Mouse (Mus musculus) CH12.LX (cell line): ENCODE data around the gene Ctbp2. TPM values are rescaled to one million over a fixed set of nuclear protein-coding genes. Genes with fewer than 3 reads are reported as not detected.

Experiments
- DNase-seq: peaks from one replicate; pipeline ENCODE4 v3.0.0-alpha.2; 2013; ENCODE audit errors: extremely low read depth
- H3K27ac ChIP-seq: 2 replicates; pipeline ENCODE4 v1.5.1; 2012; ENCODE audit warnings: low read depth, mild to moderate bottlenecking, control low read depth, moderate library complexity; ENCODE audit not compliant: insufficient read depth
- H3K27me3 ChIP-seq: replicated peaks from 2 replicates; pipeline ENCODE3; 2012; ENCODE audit warnings: inconsistent platforms
- H3K36me3 ChIP-seq, 2 experiments: replicated peaks in 1 of 2; 2 replicates each; pipeline versions ENCODE3 to v1.6.1; 2012; ENCODE audit warnings: inconsistent platforms in 1 of 2, low read length in 1 of 2, mild to moderate bottlenecking in 1 of 2, mixed read lengths in 1 of 2, moderate library complexity in 1 of 2; ENCODE audit not compliant: control insufficient read depth in 1 of 2, insufficient read depth in 1 of 2
- H3K4me1 ChIP-seq, 2 experiments: 2 replicates each; pipeline ENCODE4 v1.6.1; 2012; ENCODE audit warnings: inconsistent platforms in 1 of 2, moderate library complexity in 1 of 2; ENCODE audit not compliant: insufficient read depth in 2 of 2, control insufficient read depth in 1 of 2
- H3K4me2 ChIP-seq: 2 replicates; pipeline ENCODE4 v1.6.1; 2012; ENCODE audit warnings: low read depth, mild to moderate bottlenecking, control low read depth; ENCODE audit not compliant: poor library complexity, insufficient read depth, severe bottlenecking
- H3K4me3 ChIP-seq, 3 experiments: fragments of 150-350 bp in 1 of 3; sonication (generic) in 1 of 3; replicated peaks in 1 of 3; 2 replicates each; pipeline versions ENCODE3 to v1.5.1; 2011 to 2012; ENCODE audit warnings: low read depth in 2 of 3, low read length in 2 of 3, mild to moderate bottlenecking in 2 of 3, moderate library complexity in 2 of 3, control low read depth in 1 of 3, improper control_type of control experiment in 1 of 3, inconsistent platforms in 1 of 3, mixed read lengths in 1 of 3; ENCODE audit not compliant: poor library complexity in 1 of 3
- H3K79me2 ChIP-seq: replicated peaks from 2 replicates; pipeline ENCODE4 v1.6.1; 2012; ENCODE audit warnings: mild to moderate bottlenecking, moderate library complexity; ENCODE audit not compliant: control insufficient read depth, poor library complexity, insufficient read depth, severe bottlenecking; ENCODE audit errors: extremely low read depth
- H3K9ac ChIP-seq: 2 replicates; pipeline ENCODE4 v1.6.1; 2012; ENCODE audit warnings: low read depth, mild to moderate bottlenecking, control low read depth, moderate library complexity; ENCODE audit not compliant: insufficient read depth
- H3K9me3 ChIP-seq: replicated peaks from 2 replicates; pipeline ENCODE3; 2012; ENCODE audit warnings: low read length, inconsistent platforms, mixed read lengths
- CHD1 ChIP-seq: IDR thresholded peaks from 2 replicates; pipeline ENCODE4 v1.6.1; 2012; ENCODE audit warnings: low read depth, low read length, improper control_type of control experiment, inconsistent platforms
- CHD2 ChIP-seq: IDR thresholded peaks from 2 replicates; pipeline ENCODE4 v1.6.1; 2011; ENCODE audit warnings: low read length, improper control_type of control experiment
- E2F4 ChIP-seq: IDR thresholded peaks from 2 replicates; pipeline ENCODE4 v1.6.1; 2011; ENCODE audit warnings: low read depth, low read length, improper control_type of control experiment; ENCODE audit not compliant: insufficient replicate concordance
- ELF1 ChIP-seq: IDR thresholded peaks from 2 replicates; pipeline ENCODE4 v1.6.1; 2014; ENCODE audit warnings: low read depth, mild to moderate bottlenecking, inconsistent platforms, low read length, improper control_type of control experiment
- EP300 ChIP-seq: IDR thresholded peaks from 2 replicates; pipeline ENCODE4 v1.6.1; 2011; ENCODE audit warnings: low read length, improper control_type of control experiment
- ETS1 ChIP-seq: conservative IDR thresholded peaks from 2 replicates; pipeline ENCODE4 v1.6.1; 2012; ENCODE audit warnings: low read depth, mild to moderate bottlenecking, inconsistent platforms, low read length, improper control_type of control experiment, moderate library complexity
- GABPA ChIP-seq: IDR thresholded peaks from 2 replicates; pipeline ENCODE4 v1.6.1; 2012; ENCODE audit warnings: low read depth, low read length, improper control_type of control experiment, inconsistent platforms; ENCODE audit not compliant: insufficient replicate concordance
- HCFC1 ChIP-seq: IDR thresholded peaks from 2 replicates; pipeline ENCODE4 v1.6.1; 2012; ENCODE audit warnings: low read depth, mild to moderate bottlenecking, inconsistent platforms, low read length, improper control_type of control experiment
- IRF4 ChIP-seq: IDR thresholded peaks from 2 replicates; pipeline ENCODE4 v1.6.1; 2014; ENCODE audit warnings: low read depth, mild to moderate bottlenecking, inconsistent platforms, low read length, improper control_type of control experiment
- JUN ChIP-seq: IDR thresholded peaks from 2 replicates; pipeline ENCODE4 v1.6.1; 2011; ENCODE audit warnings: low read depth, mild to moderate bottlenecking, low read length, improper control_type of control experiment, moderate library complexity; ENCODE audit not compliant: insufficient read depth
- JUND ChIP-seq: conservative IDR thresholded peaks from 2 replicates; pipeline ENCODE4 v1.6.1; 2011; ENCODE audit warnings: low read depth, low read length, improper control_type of control experiment
- MAFK ChIP-seq: IDR thresholded peaks from 2 replicates; pipeline ENCODE4 v1.6.1; 2011; ENCODE audit warnings: low read length, improper control_type of control experiment; ENCODE audit not compliant: insufficient replicate concordance
- MAX ChIP-seq: IDR thresholded peaks from 2 replicates; pipeline ENCODE4 v1.6.1; 2011; ENCODE audit warnings: low read length, improper control_type of control experiment
- MAZ ChIP-seq: IDR thresholded peaks from 2 replicates; pipeline ENCODE4 v1.6.1; 2012; ENCODE audit warnings: low read depth, mild to moderate bottlenecking, inconsistent platforms, low read length, improper control_type of control experiment, moderate library complexity
- MXI1 ChIP-seq: IDR thresholded peaks from 2 replicates; pipeline ENCODE4 v1.6.1; 2011; ENCODE audit warnings: mild to moderate bottlenecking, low read depth, low read length, improper control_type of control experiment
- NRF1 ChIP-seq: IDR thresholded peaks from 2 replicates; pipeline ENCODE4 v1.6.1; 2014; ENCODE audit warnings: low read depth, mild to moderate bottlenecking, inconsistent platforms, low read length, improper control_type of control experiment, moderate library complexity
- PAX5 ChIP-seq: IDR thresholded peaks from 2 replicates; pipeline ENCODE4 v1.6.1; 2012; ENCODE audit warnings: low read length, inconsistent platforms, mixed read lengths
- POLR2A ChIP-seq: IDR thresholded peaks from 2 replicates; pipeline ENCODE4 v1.6.1; 2011; ENCODE audit warnings: low read depth, mild to moderate bottlenecking, improper control_type of control experiment, low read length
- RAD21 ChIP-seq: IDR thresholded peaks from 2 replicates; pipeline ENCODE4 v1.6.1; 2011; ENCODE audit warnings: low read depth, mild to moderate bottlenecking, low read length, improper control_type of control experiment, moderate library complexity
- RCOR1 ChIP-seq: conservative IDR thresholded peaks from 2 replicates; pipeline ENCODE4 v1.6.1; 2012; ENCODE audit warnings: low read depth, mild to moderate bottlenecking, inconsistent platforms, low read length, improper control_type of control experiment
- SIN3A ChIP-seq: IDR thresholded peaks from 2 replicates; pipeline ENCODE4 v1.6.1; 2012; ENCODE audit warnings: low read length, improper control_type of control experiment, inconsistent platforms
- UBTF ChIP-seq: IDR thresholded peaks from 2 replicates; pipeline ENCODE4 v1.6.1; 2012; ENCODE audit warnings: low read depth, mild to moderate bottlenecking, inconsistent platforms, low read length, improper control_type of control experiment, moderate library complexity
- USF1 ChIP-seq: IDR thresholded peaks from 2 replicates; pipeline ENCODE4 v1.6.1; 2014; ENCODE audit warnings: low read depth, mild to moderate bottlenecking, inconsistent platforms, low read length, improper control_type of control experiment
- ZC3H11A ChIP-seq: IDR thresholded peaks from 2 replicates; pipeline ENCODE4 v1.6.1; 2012; ENCODE audit warnings: low read depth, mild to moderate bottlenecking, inconsistent platforms, low read length, improper control_type of control experiment
- ZKSCAN1 ChIP-seq: IDR thresholded peaks from 2 replicates; pipeline ENCODE4 v1.6.1; 2012; ENCODE audit warnings: low read depth, inconsistent platforms, low read length, improper control_type of control experiment, borderline replicate concordance
- ZMIZ1 ChIP-seq: IDR thresholded peaks from 2 replicates; pipeline ENCODE4 v1.6.1; 2012; ENCODE audit warnings: low read depth, mild to moderate bottlenecking, inconsistent platforms, low read length, improper control_type of control experiment
- ZNF384 ChIP-seq: IDR thresholded peaks from 2 replicates; pipeline ENCODE4 v1.6.1; 2012; ENCODE audit warnings: low read depth, low read length, improper control_type of control experiment, inconsistent platforms
- dilution Hi-C: fragments of 300-500 bp; cut with MboI; formaldehyde crosslinking; loops from 2 replicates; pipeline ENCODE4 v1.14.3; 2020; ENCODE audit warnings: low sequenced_read_pairs; ENCODE audit not compliant: extremely low pct_unique_long_range_greater_than_20kb, extremely low pct_ligation_motif_present
- in situ Hi-C: fragments of 300-500 bp; cut with MboI; formaldehyde crosslinking; loops from 3 replicates; pipeline ENCODE4 v1.14.3; 2019; ENCODE audit warnings: low sequenced_read_pairs, low pct_ligation_motif_present, low pct_unique_long_range_greater_than_20kb, mixed read lengths
- polyA plus RNA-seq: library from polyadenylated mRNA; unstranded; fragments of >175 nt; gene quantifications from 2 replicates; pipeline ENCODE4 v1.2.1, GENCODE M21; 2012; ENCODE audit warnings: low read depth; ENCODE audit not compliant: insufficient read length
- total RNA-seq, 2 experiments: library from RNA; depleted of rRNA; stranded (reverse); fragments of 300-350 nt in 1 of 2; fragments of >200 nt in 1 of 2; gene quantifications; 2 replicates each; pipeline ENCODE4 v1.2.3; 2012 to 2014

The Ctbp2 gene
- total and polyA plus RNA-seq, 3 experiments = 0.59 to 1.1 (median 0.68) TPM

DNA sequence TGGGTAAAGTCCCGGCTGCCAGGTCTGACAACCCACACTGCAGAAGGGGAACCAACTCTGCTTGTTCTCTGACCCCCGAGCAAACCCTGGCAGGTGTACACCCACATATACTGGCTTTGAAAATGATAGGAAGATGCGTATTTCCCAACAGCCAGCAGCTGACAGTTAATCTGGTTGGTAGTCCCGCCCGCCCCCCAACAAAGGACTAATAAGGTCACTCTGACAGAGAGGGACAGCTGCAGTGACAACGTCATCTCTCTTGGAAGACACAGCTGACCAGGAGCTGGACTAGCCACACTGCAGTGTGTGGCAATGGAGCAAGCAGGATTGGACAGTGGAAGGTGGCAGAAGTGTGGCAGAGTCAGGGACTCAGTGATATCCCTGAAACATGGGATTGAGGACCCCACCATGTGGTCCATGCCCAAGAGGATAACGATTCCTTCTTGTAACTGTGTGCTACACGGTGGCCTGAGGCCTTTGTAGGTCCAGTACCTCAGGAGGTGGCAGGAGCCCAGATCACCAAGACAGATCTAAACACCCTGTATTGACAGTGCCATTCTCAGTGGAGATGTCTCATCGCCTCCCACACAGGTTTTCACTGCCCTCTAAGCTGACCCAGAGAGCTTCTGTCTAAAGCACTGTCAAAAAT lies 131.1 kb downstream of the Ctbp2 start:
- H3K27me3 ChIP-seq = no peaks in the 10 kb centered on the region
- H3K9ac ChIP-seq = no peak overlapping the region
- in situ Hi-C loops (loop anchor here (10.0 kb wide), 1 partner anchor 58 kb away; the partner anchor contains the start of gene Zranb1), dilution Hi-C loops (no loop called here)
- DNase-seq = no peak
- no peak overlapping the region for H3K4me3 ChIP-seq
- H3K27ac ChIP-seq = no peak overlapping the region
- no peaks in the 10 kb centered on the region for H3K79me2 ChIP-seq
- H3K4me2 ChIP-seq = no peak overlapping the region
- H3K4me1 ChIP-seq = peaks cover 0 to 4% of the 10 kb centered on the region in 2 experiments; a peak in 2 of 4 replicates
- H3K36me3 ChIP-seq = peaks cover 8 to 96% of the 10 kb centered on the region in 2 experiments
- H3K9me3 ChIP-seq = no peaks in the 10 kb centered on the region
- no peak for TF ChIP-seq EP300
- TF ChIP-seq RCOR1 = no peak
- TF ChIP-seq MAX = no peak
- no peak for TF ChIP-seq ZNF384
- no peak for TF ChIP-seq CHD1
- TF ChIP-seq MAFK = no peak
- no peak for TF ChIP-seq SIN3A
- no peak for TF ChIP-seq PAX5
- TF ChIP-seq ETS1 = no peak
- TF ChIP-seq MXI1 = no peak
- no peak for TF ChIP-seq JUND
- TF ChIP-seq IRF4 = no peak
- TF ChIP-seq ZMIZ1 = no peak
- TF ChIP-seq JUN = no peak
- no peak for TF ChIP-seq ELF1
- no peak for TF ChIP-seq ZKSCAN1
- TF ChIP-seq, all 38 proteins: peak for 0

DNA sequence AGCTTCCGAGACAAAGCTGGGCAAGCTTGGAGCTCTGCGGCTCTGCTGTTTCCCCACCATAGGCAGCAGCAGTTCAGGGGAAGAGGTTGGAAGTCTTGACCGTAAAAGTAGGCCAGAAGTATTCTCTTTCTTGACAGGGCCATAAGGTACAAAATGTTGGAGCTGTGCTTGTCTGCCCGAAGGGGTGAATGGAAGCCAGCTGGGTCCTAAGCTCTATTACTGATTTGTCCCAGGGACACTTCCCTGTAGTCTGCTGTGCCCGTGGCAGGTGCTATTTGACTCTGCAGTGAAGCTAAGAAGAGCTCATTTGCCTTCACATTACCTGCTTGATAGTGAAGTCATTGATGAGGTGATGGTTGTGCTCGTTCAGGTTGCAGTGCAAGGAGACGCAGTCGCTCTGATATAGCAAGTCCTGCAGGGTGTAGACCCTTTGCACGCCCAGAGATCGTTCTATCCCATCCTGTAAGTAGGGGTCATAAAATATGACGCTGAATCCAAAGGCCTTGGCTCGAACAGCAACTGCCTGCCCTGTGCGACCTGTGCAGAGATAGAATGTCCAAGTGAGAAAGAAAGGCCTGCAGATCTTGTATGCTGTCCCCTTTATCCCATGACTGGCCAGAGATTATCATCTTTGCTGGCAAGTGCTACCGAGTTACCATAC lies 132.8 kb downstream of the Ctbp2 start:
- dilution Hi-C loops (no loop called here), in situ Hi-C loops (loop anchor here (10.0 kb wide), 1 partner anchor 57 kb away; the partner anchor contains the start of gene Zranb1)
- H3K9me3 ChIP-seq = no peaks in the 10 kb centered on the region
- no peak for TF ChIP-seq SIN3A
- no peak for TF ChIP-seq ELF1
- TF ChIP-seq CHD1 = no peak
- TF ChIP-seq USF1 = no peak
- no peak for TF ChIP-seq UBTF
- no peak for TF ChIP-seq NRF1
- TF ChIP-seq ETS1 = no peak
- no peak for TF ChIP-seq RAD21
- no peak for TF ChIP-seq MAX
- no peak for TF ChIP-seq POLR2A
- no peak for TF ChIP-seq PAX5
- no peak for TF ChIP-seq MXI1
- no peak for TF ChIP-seq EP300
- no peak for TF ChIP-seq ZC3H11A
- TF ChIP-seq GABPA = no peak
- no peak for TF ChIP-seq HCFC1
- no peak for TF ChIP-seq MAFK
- TF ChIP-seq E2F4 = no peak
- no peak for TF ChIP-seq CHD2
- no peak for TF ChIP-seq MAZ
- no peaks in the 10 kb centered on the region for H3K27me3 ChIP-seq
- DNase-seq = no peak
- no peaks in the 10 kb centered on the region for H3K79me2 ChIP-seq
- no peak overlapping the region for H3K4me3 ChIP-seq
- H3K4me2 ChIP-seq = no peak overlapping the region
- H3K27ac ChIP-seq = no peak overlapping the region
- H3K4me1 ChIP-seq = peaks cover 0 to 13% of the 10 kb centered on the region in 2 experiments; a peak in 2 of 4 replicates
- peaks cover 10 to 87% of the 10 kb centered on the region in 2 experiments for H3K36me3 ChIP-seq
- no peak overlapping the region for H3K9ac ChIP-seq
